8 mouse cellular contexts compared by ENCODE assay signal in genomic region chr11:86543960-86544638, GRCm38 (mm10). TPM values are rescaled to one million over a fixed set of nuclear protein-coding genes. Genes with fewer than 3 reads are reported as not detected.
DNase-seq lines count a peak whose midpoint lies in the region; ATAC-seq lines count a peak whose summit lies in the region.

No protein-coding gene starts in this region.

- H3K9me3 ChIP-seq in forebrain, embryonic 11.5 days (ENCODE audit: control insufficient read depth, low read length) = no peaks in the 10 kb centered on the region
- no peaks in the 10 kb centered on the region for H3K9me3 ChIP-seq in midbrain, embryonic 15.5 days

- H3K27ac ChIP-seq in forebrain, embryonic 11.5 days (ENCODE audit: low read depth, low read length) = peak overlapping the region; percentile 48; the same call in 1 of the 2 replicates
- H3K27ac ChIP-seq in midbrain, embryonic 15.5 days = peak overlapping the region; percentile 90

- peak overlapping the region; percentile 98 for H3K4me3 ChIP-seq in forebrain, embryonic 11.5 days (ENCODE audit: low read depth, low read length)
- peak overlapping the region; percentile 98 for H3K4me3 ChIP-seq in midbrain, embryonic 15.5 days

- DNase-seq in adrenal gland, postnatal 36 days = peak; percentile 39 to 55
- DNase-seq in adrenal gland, adult 8-10 months = no peak
- peak; percentile 19 to 23 for DNase-seq in right cerebral cortex, adult 2 months (ENCODE audit: low spot score in 2 of 2)
- DNase-seq in right cerebral cortex, adult 18-20 months = no peak
- no peak for DNase-seq in forebrain, embryonic 11.5 days (ENCODE audit: low spot score)
- DNase-seq in kidney, postnatal 25 days = peak; percentile 44 to 74

- under 1% methylated on average over 30 of the region's 50 CpGs for WGBS in forebrain, embryonic 11.5 days
- WGBS in midbrain, embryonic 15.5 days = 1% methylated on average over 40 of the region's 50 CpGs

- peak; percentile 49 for ATAC-seq in forebrain, embryonic 11.5 days (replicated peaks; ENCODE audit: low FRiP score)
- peak; percentile 79 for ATAC-seq in midbrain, embryonic 15.5 days (replicated peaks)
- ATAC-seq in monocyte, adult 5-6 weeks (replicated peaks; ENCODE audit: insufficient number of reproducible peaks, low FRiP score, low TSS enrichment, poor library complexity, severe bottlenecking) = no peak

- H3K36me3 ChIP-seq in forebrain, embryonic 11.5 days (ENCODE audit: control insufficient read depth, insufficient read depth, low read length) = no peaks in the 10 kb centered on the region
- no peaks in the 10 kb centered on the region for H3K36me3 ChIP-seq in midbrain, embryonic 15.5 days (replicated peaks)

- peak overlapping the region; percentile 76 for H3K4me2 ChIP-seq in forebrain, embryonic 11.5 days (ENCODE audit: low read depth, low read length, severe bottlenecking)
- H3K4me2 ChIP-seq in midbrain, embryonic 15.5 days = peak overlapping the region; percentile 79

- no peaks in the 10 kb centered on the region for H3K27me3 ChIP-seq in forebrain, embryonic 11.5 days (ENCODE audit: control insufficient read depth, insufficient read depth, low read length)
- no peaks in the 10 kb centered on the region for H3K27me3 ChIP-seq in midbrain, embryonic 15.5 days (replicated peaks)

- 0 out of 2 replicates have a peak, but pooled peaks cover 6% of the 10 kb centered on the region for H3K4me1 ChIP-seq in forebrain, embryonic 11.5 days (replicated peaks; ENCODE audit: control insufficient read depth, insufficient read depth, low read length)
- H3K4me1 ChIP-seq in midbrain, embryonic 15.5 days = peaks cover 24% of the 10 kb centered on the region

- H3K9ac ChIP-seq in forebrain, embryonic 11.5 days (ENCODE audit: low read length) = peak overlapping the region; percentile 86
- H3K9ac ChIP-seq in midbrain, embryonic 15.5 days = peak overlapping the region; percentile 96

RNA-seq across cellular contexts. Expression of gene Rps6kb1, which starts 0.5 kb away (rescaled TPM):
- total RNA-seq in adrenal gland, postnatal 36 days (2021) = 10 to 100 TPM; 36.8 to 44.8 TPM
- total RNA-seq in adrenal gland, adult 8-10 months (2022) = 10 to 100 TPM; 37.4 to 52.1 (median 46.9) TPM
- polyA plus RNA-seq in forebrain, embryonic 11.5 days (2014; fragmentation: Nextera tagmentation; extraction: Ambion mirVana) = 62.2 and 66.4 TPM in 2 replicates
- polyA plus RNA-seq in midbrain, embryonic 15.5 days (2015; fragmentation: Nextera tagmentation; extraction: Ambion mirVana) = 49.5 and 53.2 TPM in 2 replicates
- total RNA-seq in monocyte, adult 5-6 weeks (2017) = 43.7 to 68.2 TPM (median 66.3 TPM) in 3 replicates

RNA-seq across cellular contexts. Expression of gene Tubd1, which starts 0.7 kb away (rescaled TPM):
- 1 to 10 TPM; 8.8 to 9.3 TPM for total RNA-seq in adrenal gland, postnatal 36 days (2021)
- total RNA-seq in adrenal gland, adult 8-10 months (2022) = 10 to 100 TPM; 10.5 to 11.5 (median 11.4) TPM
- 13.9 TPM in 2 replicates for polyA plus RNA-seq in forebrain, embryonic 11.5 days (2014; fragmentation: Nextera tagmentation; extraction: Ambion mirVana)
- 6.8 and 6.9 TPM in 2 replicates for polyA plus RNA-seq in midbrain, embryonic 15.5 days (2015; fragmentation: Nextera tagmentation; extraction: Ambion mirVana)
- 3.1 to 8.8 TPM (median 7.0 TPM) in 3 replicates for total RNA-seq in monocyte, adult 5-6 weeks (2017)

RNA-seq across cellular contexts. Expression of gene Rnft1, which starts 59.6 kb away (rescaled TPM):
- total RNA-seq in adrenal gland, postnatal 36 days (2021) = 10 to 100 TPM; 36.7 to 41.9 TPM
- total RNA-seq in adrenal gland, adult 8-10 months (2022) = 10 to 100 TPM; 31.1 to 40.7 (median 35.9) TPM
- 19.6 and 22.6 TPM in 2 replicates for polyA plus RNA-seq in forebrain, embryonic 11.5 days (2014; fragmentation: Nextera tagmentation; extraction: Ambion mirVana)
- polyA plus RNA-seq in midbrain, embryonic 15.5 days (2015; fragmentation: Nextera tagmentation; extraction: Ambion mirVana) = 16.0 and 16.8 TPM in 2 replicates
- total RNA-seq in monocyte, adult 5-6 weeks (2017) = 22.6 to 35.8 TPM (median 24.4 TPM) in 3 replicates

Comparison
In these comparisons a context has a peak if more than half of its experiments do, and no peak if none do; other contexts are left out.
1. DNase-seq: peak in adrenal gland, postnatal 36 days (2 of 2), right cerebral cortex, adult 2 months (2 of 2) and kidney, postnatal 25 days (2 of 2); none in adrenal gland, adult 8-10 months (single experiment), right cerebral cortex, adult 18-20 months (single experiment) and forebrain, embryonic 11.5 days (single experiment).